Mouse (Mus musculus) frontal cortex, postnatal 14 days (tissue): ENCODE results near the gene Ice1.

Source experiments
- DNase-seq, 2 experiments: peaks; one replicate each; pipeline ENCODE4 v3.0.0; 2022; ENCODE audit warnings: low spot score in 2 of 2

Ice1 gene

DNA sequence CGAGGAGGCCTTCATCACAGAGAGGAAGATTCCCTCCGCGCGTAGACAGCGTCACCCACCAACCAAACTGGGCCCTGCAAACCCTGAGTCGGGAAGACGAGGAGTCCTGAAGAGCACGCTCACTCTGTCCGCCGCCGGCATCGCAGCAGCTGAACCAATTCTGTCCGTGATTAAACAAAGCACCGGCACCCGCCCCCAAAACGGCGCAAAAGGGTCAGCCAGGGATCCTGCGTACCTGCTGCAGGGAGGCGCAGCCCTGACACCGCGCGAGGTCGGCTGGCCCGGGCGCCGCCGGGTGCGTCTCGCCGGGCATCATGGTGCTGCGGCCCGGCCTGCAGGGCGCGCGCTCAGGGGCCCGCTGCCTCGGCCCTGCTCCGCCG lies at the start of gene Ice1:
Ice1 (minus strand) TSS at position 353 of the 380 bp plus-strand sequence.
- no peak for DNase-seq

DNA sequence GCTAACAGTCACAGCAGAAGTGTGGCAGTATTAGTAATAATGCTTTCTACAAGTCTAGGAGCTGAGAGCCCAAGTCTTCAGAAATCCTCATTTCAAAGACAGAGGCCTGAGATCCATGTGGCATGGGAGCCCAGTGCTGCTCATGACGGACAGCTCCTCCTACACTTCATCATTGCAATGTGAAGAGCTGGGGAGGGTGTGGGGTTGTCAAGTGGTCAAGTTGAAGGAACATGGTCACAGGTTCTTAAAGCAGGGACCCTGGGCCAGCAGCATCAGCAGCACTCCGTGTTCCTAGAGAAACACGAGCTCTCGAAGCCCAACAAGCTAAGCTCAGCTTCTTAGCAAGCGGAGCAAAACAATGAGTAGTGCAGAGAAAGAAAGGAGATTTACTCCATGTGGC lies 48.4 kb upstream of the Ice1 start:
- DNase-seq, result no peak

DNA sequence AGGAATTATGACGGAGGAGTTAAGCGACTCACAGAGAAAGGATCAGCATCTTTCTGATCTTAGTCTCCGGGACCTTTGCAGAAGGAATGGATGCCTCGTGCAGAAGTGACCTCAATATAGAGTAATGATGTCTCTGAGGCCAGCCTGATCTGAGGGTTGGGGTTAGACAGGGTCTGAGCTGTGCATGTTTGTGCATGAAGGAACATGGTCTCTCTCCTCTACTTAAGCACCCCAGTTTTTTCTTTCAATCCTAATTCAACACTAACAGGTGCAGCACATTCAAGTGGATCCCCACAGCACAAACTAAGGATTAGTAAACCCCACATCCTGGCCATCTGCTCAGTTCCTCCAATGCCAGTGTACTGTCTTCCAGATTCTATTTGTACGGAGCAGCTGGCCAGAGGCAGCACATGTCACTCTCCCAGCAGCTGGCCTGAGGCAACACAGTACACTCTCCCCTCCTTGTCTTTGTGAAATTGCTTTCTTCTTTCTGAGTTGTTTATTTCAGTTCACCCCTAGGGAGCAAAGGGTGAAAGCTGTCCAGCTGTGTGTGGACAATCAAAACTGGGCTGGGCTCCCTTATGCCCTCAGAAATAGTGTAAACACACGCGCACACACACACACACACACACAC lies 47.7 kb upstream of the Ice1 start:
- DNase-seq, result no peak

- no peak for DNase-seq
Observed at GRCm38 (mm10) chr13:70681411-70682183, 44.2 kb upstream of the Ice1 start.

DNA sequence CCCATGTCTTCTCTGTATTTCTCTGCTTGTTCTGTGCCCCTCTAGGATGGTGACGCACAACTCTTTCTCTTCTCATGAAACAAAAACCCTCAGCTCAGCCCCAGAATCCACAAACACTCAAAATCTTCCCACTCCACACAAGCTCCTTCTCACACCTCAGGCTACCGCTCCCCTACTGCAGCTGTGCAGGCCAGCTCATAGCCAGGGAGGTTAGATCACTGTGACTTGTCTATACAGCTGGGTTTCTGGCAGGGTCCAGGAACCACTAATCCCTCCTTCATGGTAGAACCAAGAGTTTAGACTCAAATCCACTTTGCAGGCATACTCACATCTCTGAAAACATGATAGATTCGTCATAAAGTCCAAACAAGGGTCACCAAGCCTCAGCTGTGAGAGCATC lies 42.9 kb upstream of the Ice1 start:
- no peak for DNase-seq

- no peak for DNase-seq
Observed at GRCm38 (mm10) chr13:70677689-70678088, 40.3 kb upstream of the Ice1 start.

DNA sequence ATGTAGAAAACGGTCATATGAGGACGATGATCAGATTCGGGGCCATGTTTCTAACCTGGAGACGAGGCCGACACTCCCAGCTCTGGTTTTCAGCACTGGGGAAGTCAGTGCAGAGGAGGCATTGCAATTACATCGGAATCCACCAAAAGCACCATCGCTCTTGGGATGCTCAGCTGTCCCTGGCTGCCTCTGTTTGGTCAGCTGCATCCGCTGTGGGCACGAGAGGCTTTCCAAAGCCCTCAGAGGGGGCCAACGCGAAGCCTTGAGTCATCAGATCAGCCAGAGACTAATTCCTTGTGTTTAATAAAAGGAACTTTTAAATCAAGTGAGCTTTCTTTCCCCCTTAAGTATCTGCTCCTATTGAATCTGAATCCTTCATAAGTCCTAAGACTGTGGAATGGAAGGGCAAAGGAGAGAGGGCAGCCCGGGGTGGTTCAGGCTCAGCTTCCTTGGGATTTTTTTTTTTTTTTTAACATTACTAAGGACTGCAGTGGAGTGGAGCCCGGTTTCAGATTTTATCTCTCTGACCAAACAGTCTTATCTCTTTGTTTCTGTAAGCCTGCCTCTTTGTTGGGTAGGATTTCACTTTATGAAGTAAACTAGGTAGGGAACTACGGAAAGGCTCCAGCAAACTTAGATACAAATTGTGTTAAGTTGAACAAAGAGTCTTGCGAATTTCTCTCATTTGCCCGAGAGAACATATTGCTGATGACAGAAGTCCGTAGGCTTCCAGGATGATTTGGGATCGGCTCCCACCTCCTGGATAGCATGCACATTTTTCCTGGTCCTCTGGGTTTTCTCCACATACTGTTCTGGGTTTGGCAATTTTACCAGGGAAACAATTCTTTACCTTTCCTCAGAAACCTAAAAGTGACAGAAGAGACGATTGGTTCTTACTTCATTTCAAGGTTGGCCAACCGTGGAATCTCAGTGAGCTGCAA lies 39.1 kb upstream of the Ice1 start:
- no peak for DNase-seq

GRCm38 (mm10) chr13:70674998-70675397 lies 37.6 kb upstream of the Ice1 start:
- no peak for DNase-seq

- DNase-seq, result no peak
Observed at GRCm38 (mm10) chr13:70670080-70670479, 32.6 kb upstream of the Ice1 start.

- no peak for DNase-seq
Observed at GRCm38 (mm10) chr13:70659715-70660114, 22.3 kb upstream of the Ice1 start.

DNA sequence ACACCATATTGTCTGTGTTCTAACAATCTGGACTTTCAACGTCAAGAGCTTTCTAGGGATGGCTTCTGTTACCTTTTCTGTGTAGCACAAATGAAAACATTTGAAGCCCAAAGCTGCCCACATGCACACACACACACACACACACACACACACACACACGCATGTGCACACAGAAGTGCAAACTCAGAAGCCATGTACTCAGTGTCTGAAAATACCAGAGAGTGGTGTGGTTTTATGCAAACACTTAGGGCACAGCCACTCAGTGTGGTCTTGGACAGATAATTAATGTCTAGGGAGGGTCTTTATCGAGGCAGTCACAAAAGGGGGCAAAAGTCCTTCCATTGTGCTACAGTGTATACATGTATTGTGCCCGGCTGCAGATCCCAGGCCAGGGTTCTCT lies 19.3 kb upstream of the Ice1 start:
- DNase-seq, result no peak

GRCm38 (mm10) chr13:70656329-70656728 lies 18.9 kb upstream of the Ice1 start:
- DNase-seq, result no peak

GRCm38 (mm10) chr13:70655570-70655969 lies 18.1 kb upstream of the Ice1 start:
- no peak for DNase-seq

GRCm38 (mm10) chr13:70654091-70654770 lies 16.8 kb upstream of the Ice1 start:
- DNase-seq, result no peak

DNA sequence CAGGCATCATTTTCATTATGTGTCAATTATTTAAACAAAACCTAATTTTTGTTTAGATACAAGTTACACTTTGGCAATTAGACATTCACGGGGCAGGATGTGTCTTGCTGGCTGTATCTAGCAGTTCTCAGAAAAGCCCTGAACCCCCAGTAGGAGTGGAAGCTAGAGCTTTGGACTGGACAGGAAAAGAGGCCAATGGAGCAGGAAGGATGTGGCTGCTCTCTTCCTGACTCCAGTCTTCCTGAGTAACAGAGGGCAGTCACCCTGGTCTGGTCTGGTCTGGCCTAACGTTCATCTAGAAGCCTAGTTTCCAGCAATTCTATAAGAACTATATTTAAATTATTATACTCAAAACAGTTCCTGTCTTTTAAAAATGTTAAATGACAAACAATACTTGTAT lies 16.0 kb upstream of the Ice1 start:
- no peak for DNase-seq

DNA sequence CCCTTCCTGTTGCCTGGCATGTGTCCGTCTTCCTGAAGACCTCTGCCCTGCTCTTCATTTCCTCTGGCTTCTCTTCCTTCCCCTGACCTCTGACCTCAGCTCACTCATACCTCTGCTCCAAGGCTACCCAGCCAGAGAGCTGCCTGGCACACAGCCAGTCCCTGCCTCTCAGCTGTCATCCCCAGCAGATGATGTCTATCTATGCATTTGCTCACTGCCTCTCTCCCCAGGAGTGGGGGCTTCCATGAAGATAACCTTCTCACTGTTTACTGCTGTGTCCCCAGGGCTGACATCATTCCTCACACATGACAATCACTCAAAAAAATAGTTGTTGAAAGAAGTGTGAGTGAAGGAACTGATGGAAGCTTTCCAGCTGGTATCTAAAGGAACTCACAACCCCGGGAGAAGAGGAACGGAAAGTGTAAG lies 12.6 kb upstream of the Ice1 start:
- no peak for DNase-seq

DNA sequence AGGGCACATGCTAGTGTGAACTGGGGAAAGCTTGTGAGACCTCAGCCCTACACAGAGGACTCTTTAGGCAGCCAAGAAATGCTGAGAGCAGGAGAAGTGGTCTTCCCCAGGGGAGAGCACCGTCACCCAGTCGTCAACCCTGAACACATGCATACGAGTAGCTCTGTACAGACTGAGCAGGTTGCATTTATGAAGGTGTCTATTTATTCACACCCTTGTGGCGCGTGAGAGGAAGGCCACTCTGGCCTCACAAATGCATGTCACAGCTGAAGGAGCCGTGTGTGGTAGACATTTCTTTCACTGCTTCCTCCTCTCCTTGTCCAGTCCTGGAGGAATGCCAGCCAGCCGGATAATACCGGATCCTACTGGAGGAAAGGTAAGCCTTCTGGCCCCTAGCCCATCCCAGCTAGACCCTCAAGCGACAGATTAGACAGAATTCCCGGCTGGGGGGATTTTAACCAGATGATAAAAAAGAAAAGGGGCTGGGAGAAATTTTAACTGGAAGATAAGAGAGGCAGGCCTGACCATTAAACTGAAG lies 8.6 kb upstream of the Ice1 start:
- no peak for DNase-seq

GRCm38 (mm10) chr13:70644083-70644462 lies 6.6 kb upstream of the Ice1 start:
- DNase-seq, result no peak

DNA sequence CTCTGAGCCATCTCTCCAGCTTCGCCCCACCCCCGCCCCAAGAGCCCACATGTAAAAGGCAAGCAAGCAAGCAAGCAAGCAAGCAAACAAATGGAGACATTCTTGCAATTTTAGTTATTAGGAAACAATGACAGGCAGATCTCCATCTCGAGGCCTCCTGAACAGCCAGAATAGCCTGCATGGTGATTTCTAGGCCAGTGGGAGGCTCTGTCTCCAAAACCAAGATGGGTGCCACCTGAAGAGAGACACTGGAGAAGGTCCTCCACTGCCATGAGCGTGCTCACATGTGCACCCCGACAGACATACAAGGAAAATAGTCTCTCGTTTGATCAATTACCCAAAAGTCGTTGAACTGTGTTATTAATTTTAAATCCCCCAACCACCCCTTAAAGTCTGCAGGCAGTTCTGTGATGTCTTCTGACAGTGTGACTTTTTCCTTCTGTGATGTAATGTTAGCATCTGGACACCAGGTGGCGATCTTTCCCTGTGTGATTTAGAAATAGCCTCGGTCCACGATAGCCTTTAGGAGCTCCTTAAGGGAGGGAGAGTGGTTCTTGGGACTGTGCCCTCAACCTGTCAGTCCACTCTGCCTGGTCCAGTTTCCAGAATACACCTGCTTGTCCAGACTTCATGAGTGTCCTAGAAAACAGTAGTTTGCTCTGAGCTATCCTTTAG lies 6.1 kb upstream of the Ice1 start:
- DNase-seq, result peak in 1 of 2 experiments; percentile 63

- no peak for DNase-seq
Observed at GRCm38 (mm10) chr13:70641941-70642340, 4.5 kb upstream of the Ice1 start.

- DNase-seq, result peak in 1 of 2 experiments; percentile 1
Observed at GRCm38 (mm10) chr13:70641381-70641780, 3.9 kb upstream of the Ice1 start.
